Mouse (Mus musculus): ENCODE measurements at regions not wholly inside any gene's neighbourhood (a gene's known extent, or its start where the extent isn't known, plus 50 kb on each side); places are given as distances from the start of the nearest gene placed in this dataset.

GRCm38 (mm10) chr8:38867370-38867769 is 1807.5 kb upstream of the Adam24 start:
- TF ChIP-seq GATA1 (IDR thresholded peaks at IDR 0.05; ENCODE audit: borderline replicate concordance, low read length): no peak
- TF ChIP-seq CTCF (IDR thresholded peaks at IDR 0.05; ENCODE audit: low read depth, low read length): no peak
- TF ChIP-seq POLR2AphosphoS5 (IDR thresholded peaks at IDR 0.05; ENCODE audit: insufficient replicate concordance, low read depth, low read length): no peak
- no peak for TF ChIP-seq TAL1 (conservative IDR thresholded peaks at IDR 0.05; ENCODE audit: low read depth, low read length)
- TF ChIP-seq GATA2 (IDR thresholded peaks at IDR 0.05; ENCODE audit: borderline replicate concordance, low read depth, low read length): no peak

All from G1E (cell line).